ENCODE assay signal across 16 mouse cellular contexts in the genomic region with DNA sequence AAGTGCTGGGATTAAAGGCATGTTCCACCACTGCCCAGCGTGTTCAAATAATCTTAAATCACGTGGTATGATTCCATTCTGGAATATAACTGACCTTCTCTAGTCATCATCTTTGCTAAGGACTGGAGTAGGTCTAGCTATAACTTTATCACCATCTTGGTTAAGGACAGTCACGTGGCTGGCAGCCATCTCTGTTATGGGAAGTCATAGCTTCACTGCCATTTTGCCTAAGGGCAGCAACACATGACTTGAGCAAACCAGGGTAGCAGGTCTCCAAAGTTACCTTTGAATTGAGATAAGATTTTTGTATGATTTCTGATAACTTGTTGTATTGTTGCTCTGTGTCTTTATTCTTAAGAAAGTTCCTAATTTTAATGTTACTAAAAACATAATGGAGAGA.
"Had no signal": no experiment of that assay in that cellular context is flagged by ENCODE, and none has a peak within 500 bp of the region (broad histone marks: within the 10 kb centered on the region; RNA-seq: fewer than 3 reads in every experiment).

No protein-coding gene starts in this region.

- H3K36me3 ChIP-seq: neural tube, embryonic 13.5 days; neural tube, embryonic 15.5 days; stomach, embryonic 15.5 days had no signal

- H3K4me3 ChIP-seq: neural tube, embryonic 13.5 days; neural tube, embryonic 15.5 days; stomach, embryonic 15.5 days had no signal

- H3K9ac ChIP-seq: neural tube, embryonic 13.5 days; neural tube, embryonic 15.5 days; stomach, embryonic 15.5 days had no signal

- H3K4me1 ChIP-seq: neural tube, embryonic 13.5 days; neural tube, embryonic 15.5 days; stomach, embryonic 15.5 days had no signal

- H3K27ac ChIP-seq: neural tube, embryonic 13.5 days; neural tube, embryonic 15.5 days; stomach, embryonic 15.5 days; stomach, postnatal 0 days had no signal

- H3K27me3 ChIP-seq: neural tube, embryonic 13.5 days; neural tube, embryonic 15.5 days; stomach, embryonic 15.5 days had no signal

- H3K9me3 ChIP-seq: stomach, embryonic 15.5 days had no signal

- DNase-seq: retina, postnatal 1 day; right cerebral cortex, adult 18-20 months; right cerebral cortex, postnatal 14 days; right cerebral cortex, postnatal 25 days; right cerebral cortex, postnatal 4 days; spleen, adult 18-20 months; thymus, adult 18-20 months; thymus, adult 2 months; thymus, postnatal 14 days; thymus, postnatal 25 days; thymus, postnatal 36 days; thymus, postnatal 4 days had no signal
